28 mouse cellular contexts compared by ENCODE assay signal in the genomic region with DNA sequence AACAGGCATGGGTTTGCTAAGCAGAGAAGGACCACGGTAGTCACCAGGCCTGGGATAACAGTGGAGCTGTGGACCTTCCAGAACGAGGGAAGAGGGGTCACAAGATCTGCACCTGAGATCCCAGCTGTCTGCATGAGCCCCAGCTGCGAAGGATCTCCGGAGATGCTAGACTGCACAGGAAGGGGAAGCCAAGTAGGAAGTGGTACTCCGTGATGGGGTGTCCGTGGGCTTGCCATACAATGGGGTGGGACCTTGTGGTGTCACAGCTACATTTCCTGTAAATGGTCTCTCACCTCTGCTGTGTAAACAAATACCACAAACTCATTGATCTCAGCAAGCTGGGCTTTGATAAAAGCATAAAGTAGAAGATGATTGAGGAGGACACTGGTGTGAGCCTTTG. TPM values are rescaled to one million over a fixed set of nuclear protein-coding genes. Genes with fewer than 3 reads are reported as not detected.
A peak's percentile ranks its signal among the peaks of the same experiment; 100 is the strongest.
DNase-seq lines count a peak whose midpoint lies in the region; ATAC-seq lines count a peak whose summit lies in the region.
"Had no signal": no experiment of that assay in that cellular context is flagged by ENCODE, and none has a peak within 500 bp of the region (broad histone marks: within the 10 kb centered on the region; RNA-seq: fewer than 3 reads in every experiment).

No protein-coding gene starts in this region.

- DNase-seq in heart, adult 11 months, result peak; percentile 88
- DNase-seq in heart, postnatal 10 days, result no peak
- DNase-seq in splenic B cell, adult 2 months (ENCODE audit: low read depth, low spot score), result peak; percentile 63
- DNase-seq in layer of hippocampus, postnatal 10 days (ENCODE audit: low spot score in 2 of 2), result no peak
- no peak for DNase-seq in kidney, adult 8-10 months
- DNase-seq: adrenal gland, adult 2 months; cerebellum, adult 18-20 months; cerebellum, postnatal 14 days; forebrain, postnatal 0 days; gastrocnemius, postnatal 14 days; heart, postnatal 36 days; kidney, postnatal 36 days; lung, adult 18-20 months; lung, postnatal 14 days; right cerebral cortex, postnatal 25 days; thymus, adult 2 months had no signal

- intact Hi-C loops in heart, postnatal 10 days (cut with DNase I), result no loop called here

- H3K36me3 ChIP-seq in megakaryocyte, embryonic 14.5 days (replicated peaks; ENCODE audit: low read length), result no peaks in the 10 kb centered on the region
- H3K36me3 ChIP-seq in splenic B cell, adult 2 months (ENCODE audit: control insufficient read depth, insufficient read depth, low read length, poor library complexity, severe bottlenecking), result no peaks in the 10 kb centered on the region
- H3K36me3 ChIP-seq: embryonic facial prominence, embryonic 12.5 days; kidney, embryonic 15.5 days; limb, embryonic 12.5 days; liver, embryonic 12.5 days; midbrain, embryonic 15.5 days; neural tube, embryonic 15.5 days had no signal

- H3K9me3 ChIP-seq in megakaryocyte, embryonic 14.5 days, result no peaks in the 10 kb centered on the region; the same call in 1 of the 2 replicates
- H3K9me3 ChIP-seq: embryonic facial prominence, embryonic 12.5 days; kidney, embryonic 15.5 days; limb, embryonic 12.5 days; liver, embryonic 12.5 days; midbrain, embryonic 15.5 days; neural tube, embryonic 15.5 days had no signal

- ATAC-seq in activated CD4-positive, CD25-positive, alpha-beta regulatory T cell, adult 4 months, result peak; percentile 57
- ATAC-seq: CD4-positive, CD25-positive, alpha-beta regulatory T cell, adult 4 months; forebrain, postnatal 0 days; hindbrain, embryonic 16.5 days; intestine, embryonic 16.5 days; liver, embryonic 12.5 days; midbrain, embryonic 15.5 days had no signal

- peak overlapping the region; percentile 21 for H3K4me3 ChIP-seq in megakaryocyte, embryonic 14.5 days (replicated peaks)
- H3K4me3 ChIP-seq: embryonic facial prominence, embryonic 12.5 days; kidney, embryonic 15.5 days; limb, embryonic 12.5 days; liver, embryonic 12.5 days; midbrain, embryonic 15.5 days; myocyte; neural tube, embryonic 15.5 days had no signal

- H3K4me1 ChIP-seq in megakaryocyte, embryonic 14.5 days, result peaks cover 70% of the 10 kb centered on the region
- H3K4me1 ChIP-seq: embryonic facial prominence, embryonic 12.5 days; limb, embryonic 12.5 days; midbrain, embryonic 15.5 days; neural tube, embryonic 15.5 days had no signal

- H3K27me3 ChIP-seq in megakaryocyte, embryonic 14.5 days (replicated peaks), result no peaks in the 10 kb centered on the region
- H3K27me3 ChIP-seq in splenic B cell, adult 2 months (ENCODE audit: control insufficient read depth, insufficient read depth, low read length, poor library complexity, severe bottlenecking), result no peaks in the 10 kb centered on the region
- H3K27me3 ChIP-seq: embryonic facial prominence, embryonic 12.5 days; kidney, embryonic 15.5 days; limb, embryonic 12.5 days; liver, embryonic 12.5 days; midbrain, embryonic 15.5 days; neural tube, embryonic 15.5 days had no signal

RNA-seq across cellular contexts. Expression of gene Vwf, which starts 22.5 kb away (rescaled TPM):
- 10 to 100 TPM; 77.4 to 85.2 TPM for total RNA-seq in heart, postnatal 10 days (2021)
- under 1 TPM in 1 of 2 experiments, not detected in 1; 0.20 TPM for polyA plus RNA-seq in activated CD4-positive, CD25-positive, alpha-beta regulatory T cell, adult 4 months (2017; shearing (Covaris generic))
- polyA plus RNA-seq in megakaryocyte, embryonic 14.5 days (2012; ENCODE audit: insufficient read depth, low replicate concordance), result 331 and 373 TPM in 2 replicates
- 10 to 100 TPM; 22.1 to 29.0 TPM for total RNA-seq in layer of hippocampus, postnatal 10 days (2021)
- polyA plus RNA-seq: CD4-positive, CD25-positive, alpha-beta regulatory T cell, adult 4 months had no signal

RNA-seq across cellular contexts. Expression of gene Cd9, which starts 29.4 kb away (rescaled TPM):
- 10 to 100 TPM; 77.7 to 79.8 TPM for total RNA-seq in heart, postnatal 10 days (2021)
- 100 to 1,000 TPM in 1 of 2 experiments, 10 to 100 TPM in 1; 73.3 to 104 TPM for polyA plus RNA-seq in activated CD4-positive, CD25-positive, alpha-beta regulatory T cell, adult 4 months (2017; shearing (Covaris generic))
- 24.2 and 52.6 TPM in 2 replicates for polyA plus RNA-seq in megakaryocyte, embryonic 14.5 days (2012; ENCODE audit: insufficient read depth, low replicate concordance)
- 100 to 1,000 TPM; 101 to 102 TPM for total RNA-seq in layer of hippocampus, postnatal 10 days (2021)

Comparison
In these comparisons a context has a peak if more than half of its experiments do, and no peak if none do; other contexts are left out.
1. DNase-seq: peak in heart, adult 11 months (single experiment) and splenic B cell, adult 2 months (single experiment); none in heart, postnatal 10 days (0 of 2), layer of hippocampus, postnatal 10 days (0 of 2) and kidney, adult 8-10 months (0 of 2).